Mouse (Mus musculus) stomach, adult 2 months (tissue): ENCODE results near the gene Smg7. TPM values are rescaled to one million over a fixed set of nuclear protein-coding genes. Genes with fewer than 3 reads are reported as not detected.

Experiments
- polyA plus RNA-seq: library from polyadenylated mRNA; depleted of rRNA; stranded (reverse); fragments of >200 nt; gene quantifications from 2 replicates; pipeline ENCODE4 v1.2.3, GENCODE M21; 2012; rRNA removed

Gene Smg7
- polyA plus RNA-seq = 7.9 and 16.6 TPM in 2 replicates

GRCm38 (mm10) chr1:152901765-152902664 lies at the start of gene Smg7:
Smg7 (minus strand) TSS chr1:152902646.

GRCm38 (mm10) chr1:152799897-152800296 lies 102.5 kb downstream of the Smg7 start, which contains the start of gene Ncf2:
Ncf2 (plus strand) TSS chr1:152800194.

Other genes with a start within 250 kb of the Smg7 start
- gene Apobec4, start 152.1 kb downstream of the Smg7 start, polyA plus RNA-seq = not detected in 2 replicates
- gene Rgl1, start 136.3 kb downstream of the Smg7 start, polyA plus RNA-seq = 2.4 and 3.2 TPM in 2 replicates
- gene Arpc5, start 136.1 kb downstream of the Smg7 start, polyA plus RNA-seq = 10.3 and 13.5 TPM in 2 replicates
- 0.88 and 1.2 TPM in 2 replicates for gene Ncf2, start 102.5 kb downstream of the Smg7 start, polyA plus RNA-seq
- 0.34 and 0.54 TPM in 2 replicates for gene Nmnat2, start 52.3 kb upstream of the Smg7 start, polyA plus RNA-seq